Mouse (Mus musculus) gastrocnemius, postnatal 25 days (tissue): ENCODE results near the gene Slc7a11. TPM values are rescaled to one million over a fixed set of nuclear protein-coding genes. Genes with fewer than 3 reads are reported as not detected.
A peak's percentile ranks its signal among the peaks of the same experiment; 100 is the strongest.

Source experiments
- DNase-seq: peaks from one replicate; pipeline ENCODE4 v3.0.0; 2022
- total RNA-seq, 2 experiments: library from RNA; stranded (reverse); gene quantifications; 1 replicate in 1 of 2; 2 replicates in 1 of 2; pipeline ENCODE4 v1.2.3; 2021

Slc7a11 gene
- total RNA-seq, 2 experiments from 2014 or later = 0.11 to 0.23 TPM

GRCm38 (mm10) chr3:50144144-50144543 lies 299.3 kb downstream of the Slc7a11 start:
- no peak for DNase-seq

- DNase-seq = no peak
These were observed 305.1 kb downstream of the Slc7a11 start for GRCm38 (mm10) chr3:50138319-50138718.

GRCm38 (mm10) chr3:50132204-50132603 lies 311.2 kb downstream of the Slc7a11 start:
- DNase-seq = no peak

- DNase-seq = no peak
These were observed 313.1 kb downstream of the Slc7a11 start for GRCm38 (mm10) chr3:50130319-50130718.

GRCm38 (mm10) chr3:50121001-50121400 lies 322.4 kb downstream of the Slc7a11 start:
- no peak for DNase-seq

- DNase-seq = no peak
These were observed 327.1 kb downstream of the Slc7a11 start for GRCm38 (mm10) chr3:50116266-50116665.

GRCm38 (mm10) chr3:50105509-50105908 lies 337.9 kb downstream of the Slc7a11 start:
- peak; percentile 29 for DNase-seq

GRCm38 (mm10) chr3:50094404-50095092 lies 348.9 kb downstream of the Slc7a11 start:
- no peak for DNase-seq

- no peak for DNase-seq
These were observed 366.4 kb downstream of the Slc7a11 start for GRCm38 (mm10) chr3:50076979-50077378.

- no peak for DNase-seq
These were observed 380.0 kb downstream of the Slc7a11 start for GRCm38 (mm10) chr3:50063396-50063795.

- DNase-seq = no peak
These were observed 398.7 kb downstream of the Slc7a11 start for GRCm38 (mm10) chr3:50044666-50045065.

GRCm38 (mm10) chr3:50044160-50044559 lies 399.3 kb downstream of the Slc7a11 start:
- no peak for DNase-seq

GRCm38 (mm10) chr3:50041141-50041540 lies 402.3 kb downstream of the Slc7a11 start:
- no peak for DNase-seq

GRCm38 (mm10) chr3:50035875-50036528 lies 407.4 kb downstream of the Slc7a11 start:
- no peak for DNase-seq

- DNase-seq = no peak
These were observed 410.1 kb downstream of the Slc7a11 start for GRCm38 (mm10) chr3:50033325-50033724.

- DNase-seq = no peak
These were observed 417.4 kb downstream of the Slc7a11 start for GRCm38 (mm10) chr3:50026039-50026438.

GRCm38 (mm10) chr3:50014396-50014795 lies 429.0 kb downstream of the Slc7a11 start:
- DNase-seq = peak; percentile 21

- DNase-seq = no peak
These were observed 431.4 kb downstream of the Slc7a11 start for GRCm38 (mm10) chr3:50012012-50012411.

GRCm38 (mm10) chr3:50003970-50004683 lies 439.3 kb downstream of the Slc7a11 start:
- no peak for DNase-seq

GRCm38 (mm10) chr3:50002067-50002466 lies 441.3 kb downstream of the Slc7a11 start:
- no peak for DNase-seq

GRCm38 (mm10) chr3:50001635-50002034 lies 441.8 kb downstream of the Slc7a11 start:
- DNase-seq = no peak

GRCm38 (mm10) chr3:49992891-49993290 lies 450.5 kb downstream of the Slc7a11 start:
- DNase-seq = no peak

GRCm38 (mm10) chr3:49987236-49987635 lies 456.2 kb downstream of the Slc7a11 start:
- no peak for DNase-seq
